Mouse (Mus musculus): ENCODE measurements around the gene Nek10. TPM values are rescaled to one million over a fixed set of nuclear protein-coding genes. Genes with fewer than 3 reads are reported as not detected.

The Nek10 gene
- polyA plus RNA-seq, 1 experiment from 2014 or later = not detected

DNA sequence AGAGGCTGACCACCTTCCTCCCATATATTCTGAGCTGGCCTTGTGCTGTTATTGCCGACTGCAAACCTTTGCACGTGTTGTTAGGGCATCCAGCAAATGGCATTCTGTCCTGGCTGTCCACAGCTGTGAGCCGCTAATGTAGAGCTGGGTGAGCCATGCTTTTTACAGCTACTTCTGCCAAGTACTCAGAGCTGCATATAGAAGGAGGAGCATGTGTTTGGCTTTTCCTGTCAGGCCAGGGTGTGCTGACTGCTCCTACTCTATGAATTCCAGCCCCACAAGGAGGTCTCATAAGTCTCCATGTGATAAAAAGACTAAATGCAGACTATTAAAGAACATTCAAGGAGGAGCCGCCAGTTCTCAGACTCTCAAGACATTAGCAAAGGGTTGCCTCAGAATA, 34.4 kb downstream of the Nek10 start:
- Histone ChIP-seq H3K27me3 (ENCODE audit: insufficient read depth, poor library complexity, severe bottlenecking) (no peaks in the 10 kb centered on the region), H3K9me3 (no peaks in the 10 kb centered on the region), H3K36me3 (no peaks in the 10 kb centered on the region), H3K4me1 (no peaks in the 10 kb centered on the region), H3K4me3 (no peak overlapping the region), H3K27ac (no peak overlapping the region)
- DNase-seq (ENCODE audit: low spot score) = no peak
- 77% methylated on average over 4 of the region's 4 CpGs for WGBS

DNA sequence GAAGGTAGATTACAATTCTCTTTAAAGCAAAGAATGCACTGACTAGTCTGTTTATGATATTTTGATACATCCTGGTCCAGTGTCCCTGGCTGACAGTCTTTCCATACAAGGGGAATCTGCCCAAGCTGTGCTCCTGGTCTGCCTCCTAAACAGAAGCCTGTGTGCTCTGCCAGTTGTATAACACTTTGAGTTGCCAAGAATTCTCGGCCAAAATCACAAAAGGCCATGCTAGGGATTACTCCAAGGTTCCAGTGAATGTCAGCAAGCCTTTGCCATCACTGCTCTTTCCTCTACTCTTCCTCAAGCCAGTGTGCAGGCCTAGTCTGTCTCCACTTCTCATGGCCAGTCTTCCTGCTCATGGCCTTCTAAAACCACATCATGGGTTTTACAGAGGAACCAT, 34.9 kb downstream of the Nek10 start:
- no peak for DNase-seq (ENCODE audit: low spot score)
- no peak overlapping the region for H3K4me3 ChIP-seq
- 59% methylated on average over 1 of the region's 1 CpGs for WGBS
- H3K9me3 ChIP-seq = no peaks in the 10 kb centered on the region
- H3K36me3 ChIP-seq = no peaks in the 10 kb centered on the region
- H3K4me1 ChIP-seq = no peaks in the 10 kb centered on the region
- H3K27ac ChIP-seq = no peak overlapping the region
- H3K27me3 ChIP-seq (ENCODE audit: insufficient read depth, poor library complexity, severe bottlenecking) = no peaks in the 10 kb centered on the region

DNA sequence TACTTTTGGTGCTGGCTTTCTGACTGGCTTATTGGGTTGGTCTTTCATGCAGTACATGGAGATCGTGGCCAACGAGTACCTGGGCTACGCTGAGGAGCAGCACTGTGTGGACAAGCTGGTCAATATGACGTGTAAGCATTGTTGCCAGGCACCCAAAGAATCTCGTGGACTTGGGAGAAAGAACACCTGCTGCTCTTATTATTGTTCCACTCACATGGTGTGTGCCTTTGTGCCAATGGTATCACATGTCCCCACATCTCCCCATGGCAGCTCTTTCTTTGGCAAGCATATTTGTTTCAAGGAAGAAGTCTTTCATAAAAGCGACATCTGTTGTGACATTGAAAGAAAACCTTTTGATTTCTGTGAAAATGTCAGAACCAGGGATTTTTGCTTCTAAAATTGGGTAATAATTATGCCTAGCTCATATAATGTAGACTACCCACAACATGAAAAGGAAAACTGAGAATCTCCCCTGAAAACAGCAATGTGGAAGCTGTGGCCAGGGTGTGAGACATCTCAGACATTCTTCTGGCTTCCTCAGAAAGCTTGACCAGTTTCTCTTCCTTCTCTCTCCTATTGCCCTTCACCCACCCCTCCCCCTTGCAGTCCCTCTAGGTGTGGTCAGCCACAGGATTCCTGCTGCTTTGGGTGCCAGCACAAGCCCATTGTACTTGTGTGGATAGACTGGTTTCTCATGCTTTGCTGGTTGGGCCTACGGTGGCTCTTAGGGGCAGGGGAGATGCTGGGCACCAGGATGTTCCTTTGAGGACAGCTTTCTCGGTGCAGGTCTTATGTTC, 39.7 kb downstream of the Nek10 start:
- Histone ChIP-seq H3K4me1 (no peaks in the 10 kb centered on the region), H3K4me3 (no peak overlapping the region), H3K27ac (no peak overlapping the region), H3K27me3 (ENCODE audit: insufficient read depth, poor library complexity, severe bottlenecking) (no peaks in the 10 kb centered on the region), H3K9me3 (no peaks in the 10 kb centered on the region), H3K36me3 (no peaks in the 10 kb centered on the region)
- no peak for DNase-seq (ENCODE audit: low spot score)
- WGBS = 78% methylated on average over 8 of the region's 8 CpGs

DNA sequence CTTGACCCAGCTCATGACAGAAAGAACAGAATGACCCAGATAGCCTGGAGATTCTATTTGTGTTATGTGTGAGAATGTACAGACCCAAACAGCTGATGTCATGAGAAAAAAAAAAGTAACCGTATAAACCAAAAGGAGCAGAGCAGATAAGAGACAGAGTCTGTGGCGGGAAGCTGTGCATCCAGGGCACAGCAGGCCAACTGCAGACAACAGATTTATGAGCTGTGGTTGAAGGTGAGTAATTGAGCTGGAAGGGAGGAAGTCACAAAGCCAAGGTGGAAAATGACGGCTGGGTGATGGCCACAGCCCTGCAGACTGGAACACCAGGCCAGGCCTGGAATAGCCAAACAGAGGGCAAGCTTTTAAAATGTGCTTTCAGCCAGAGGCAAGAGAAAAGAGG, 49.6 kb downstream of the Nek10 start:
- no peaks in the 10 kb centered on the region for H3K9me3 ChIP-seq
- H3K27ac ChIP-seq = no peak overlapping the region
- H3K36me3 ChIP-seq = no peaks in the 10 kb centered on the region
- peaks cover 5% of the 10 kb centered on the region; the same call in 1 of the 2 replicates for H3K4me1 ChIP-seq
- DNase-seq (ENCODE audit: low spot score) = no peak
- WGBS = 14% methylated on average over 3 of the region's 3 CpGs
- no peak overlapping the region for H3K4me3 ChIP-seq
- H3K27me3 ChIP-seq (ENCODE audit: insufficient read depth, poor library complexity, severe bottlenecking) = no peaks in the 10 kb centered on the region

DNA sequence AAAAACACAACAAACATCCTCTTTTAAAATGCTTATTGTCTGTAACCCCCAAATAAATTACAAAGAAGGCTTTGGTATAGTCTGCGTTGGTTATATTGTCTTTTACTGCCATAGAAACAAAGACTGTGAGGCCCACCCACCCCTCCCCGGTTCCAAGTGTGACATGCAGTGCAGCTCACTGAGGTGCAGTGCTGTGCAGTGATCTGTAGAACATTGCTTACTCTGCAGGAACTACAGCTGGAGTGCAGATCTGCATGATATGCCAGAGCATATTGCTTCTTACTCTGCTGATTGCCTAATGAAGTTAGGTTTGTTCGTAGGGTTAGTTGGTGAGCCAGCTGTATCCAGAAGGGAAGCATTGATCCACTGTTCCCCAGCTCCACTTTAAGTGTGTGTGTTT, 57.1 kb downstream of the Nek10 start:
- Histone ChIP-seq H3K36me3 (no peaks in the 10 kb centered on the region), H3K4me1 (no peaks in the 10 kb centered on the region), H3K27ac (no peak overlapping the region), H3K9me3 (no peaks in the 10 kb centered on the region), H3K4me3 (no peak overlapping the region), H3K27me3 (ENCODE audit: insufficient read depth, poor library complexity, severe bottlenecking) (no peaks in the 10 kb centered on the region)
- WGBS = 75% methylated on average over 3 of the region's 3 CpGs
- DNase-seq (ENCODE audit: low spot score) = no peak

DNA sequence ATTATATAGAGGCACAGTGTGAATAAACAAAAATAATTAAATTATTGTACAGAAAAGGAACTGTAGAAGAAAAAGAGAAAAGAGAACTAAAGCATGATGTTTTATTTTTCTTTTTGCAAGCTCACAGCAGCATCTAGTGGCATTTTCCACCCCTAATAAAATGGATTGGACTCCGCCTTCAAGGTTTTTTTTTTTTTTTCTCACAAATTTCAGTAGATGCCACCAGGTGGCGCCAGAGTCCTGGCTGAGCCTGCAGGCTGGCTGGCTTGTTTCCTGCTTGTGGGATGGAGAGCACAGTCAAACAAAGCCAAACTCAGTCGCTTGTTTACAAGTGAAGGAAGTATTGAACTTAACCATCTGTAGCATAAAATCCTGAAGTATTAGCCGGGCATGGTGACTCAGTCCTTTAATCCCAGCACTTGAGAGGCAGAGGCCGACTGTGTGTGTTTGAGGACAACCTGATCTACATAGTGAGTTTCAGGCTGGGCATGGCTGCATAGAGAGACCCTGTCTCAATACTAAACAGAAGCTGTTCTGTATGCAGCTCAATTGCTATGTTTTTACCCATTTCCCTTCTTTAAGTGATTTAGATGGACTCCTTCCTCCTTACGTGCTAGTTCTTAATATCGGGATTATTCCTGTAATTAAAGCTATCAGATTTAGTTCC, 60.6 kb downstream of the Nek10 start:
- DNase-seq (ENCODE audit: low spot score) = peak; percentile 80
- H3K36me3 ChIP-seq = no peaks in the 10 kb centered on the region
- H3K27me3 ChIP-seq (ENCODE audit: insufficient read depth, poor library complexity, severe bottlenecking) = no peaks in the 10 kb centered on the region
- no peaks in the 10 kb centered on the region for H3K9me3 ChIP-seq
- peak overlapping the region; percentile 62; the same call in 1 of the 2 replicates for H3K27ac ChIP-seq
- 30% methylated on average over 7 of the region's 7 CpGs for WGBS
- no peak overlapping the region for H3K4me3 ChIP-seq
- no peaks in the 10 kb centered on the region for H3K4me1 ChIP-seq

DNA sequence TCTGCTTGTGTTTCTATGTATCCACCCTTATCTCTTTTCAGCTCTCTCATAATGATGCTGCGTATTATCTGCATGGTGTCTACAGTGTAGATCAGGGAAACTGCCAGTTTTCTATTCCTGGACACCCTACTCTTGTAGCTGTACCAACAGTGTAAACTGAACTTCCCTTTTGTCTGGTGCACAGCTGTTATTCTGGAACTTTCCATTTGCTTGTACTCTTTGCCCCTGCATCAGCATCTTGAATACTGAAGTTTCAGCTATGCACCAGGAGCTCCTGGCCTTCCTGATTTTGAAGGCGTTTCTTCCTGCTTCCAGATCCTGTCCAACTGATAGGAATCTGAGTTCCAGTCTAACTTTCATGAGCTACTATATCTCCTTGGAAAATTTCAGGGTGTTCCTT, 66.0 kb downstream of the Nek10 start:
- Histone ChIP-seq H3K36me3 (no peaks in the 10 kb centered on the region), H3K4me1 (peaks cover 6% of the 10 kb centered on the region; the same call in 1 of the 2 replicates), H3K27me3 (ENCODE audit: insufficient read depth, poor library complexity, severe bottlenecking) (no peaks in the 10 kb centered on the region), H3K27ac (no peak overlapping the region), H3K4me3 (no peak overlapping the region), H3K9me3 (no peaks in the 10 kb centered on the region)
- DNase-seq (ENCODE audit: low spot score) = no peak
- 76% methylated on average over 2 of the region's 2 CpGs for WGBS

DNA sequence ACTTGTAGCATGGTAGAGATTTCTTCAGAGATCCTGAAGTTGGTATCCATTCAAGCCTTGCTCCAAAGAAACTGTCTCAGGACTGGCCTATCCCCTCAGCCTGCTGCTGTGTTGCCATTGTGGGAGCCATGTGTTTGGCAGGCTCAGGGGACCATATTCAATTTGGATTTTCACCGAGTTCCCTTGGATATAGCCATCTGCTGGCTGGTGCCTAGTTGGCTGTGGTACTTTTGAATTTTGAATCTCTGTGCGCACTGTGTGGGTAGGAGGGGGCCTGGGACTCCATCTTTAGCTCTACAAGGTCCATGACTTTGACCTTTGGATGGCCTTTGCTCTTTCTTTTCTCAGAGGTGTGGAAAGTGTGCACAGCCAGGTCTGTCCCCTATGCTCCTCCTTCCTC, 66.8 kb downstream of the Nek10 start:
- H3K9me3 ChIP-seq = no peaks in the 10 kb centered on the region
- no peak overlapping the region for H3K4me3 ChIP-seq
- H3K4me1 ChIP-seq = peaks cover 6% of the 10 kb centered on the region; the same call in 1 of the 2 replicates
- DNase-seq (ENCODE audit: low spot score) = no peak
- H3K27me3 ChIP-seq (ENCODE audit: insufficient read depth, poor library complexity, severe bottlenecking) = no peaks in the 10 kb centered on the region
- no peaks in the 10 kb centered on the region for H3K36me3 ChIP-seq
- WGBS = 83% methylated on average over 2 of the region's 2 CpGs
- H3K27ac ChIP-seq = no peak overlapping the region

DNA sequence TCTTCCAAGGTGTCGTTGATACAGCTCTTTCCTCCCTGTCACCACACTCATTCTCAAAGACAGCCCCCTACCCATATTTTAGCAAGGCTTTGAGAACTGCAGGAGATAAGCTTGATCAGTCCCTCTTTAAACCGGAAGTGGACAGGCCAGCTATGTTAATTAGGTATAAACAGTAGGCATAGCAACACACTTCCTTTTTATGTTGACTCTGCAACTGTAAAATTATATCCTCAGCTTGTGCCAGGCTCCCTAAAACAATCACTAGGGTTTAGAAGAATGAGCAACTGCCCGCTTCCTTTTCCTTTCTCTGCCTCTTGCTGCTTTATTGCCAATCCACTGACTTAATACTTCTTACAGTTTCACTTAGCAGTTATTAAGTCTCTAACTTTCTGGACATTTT, 67.2 kb downstream of the Nek10 start:
- DNase-seq (ENCODE audit: low spot score) = no peak
- H3K9me3 ChIP-seq = no peaks in the 10 kb centered on the region
- no peak overlapping the region for H3K27ac ChIP-seq
- peaks cover 6% of the 10 kb centered on the region; the same call in 1 of the 2 replicates for H3K4me1 ChIP-seq
- WGBS = 54% methylated on average over 3 of the region's 3 CpGs
- no peaks in the 10 kb centered on the region for H3K27me3 ChIP-seq (ENCODE audit: insufficient read depth, poor library complexity, severe bottlenecking)
- H3K36me3 ChIP-seq = no peaks in the 10 kb centered on the region
- no peak overlapping the region for H3K4me3 ChIP-seq

DNA sequence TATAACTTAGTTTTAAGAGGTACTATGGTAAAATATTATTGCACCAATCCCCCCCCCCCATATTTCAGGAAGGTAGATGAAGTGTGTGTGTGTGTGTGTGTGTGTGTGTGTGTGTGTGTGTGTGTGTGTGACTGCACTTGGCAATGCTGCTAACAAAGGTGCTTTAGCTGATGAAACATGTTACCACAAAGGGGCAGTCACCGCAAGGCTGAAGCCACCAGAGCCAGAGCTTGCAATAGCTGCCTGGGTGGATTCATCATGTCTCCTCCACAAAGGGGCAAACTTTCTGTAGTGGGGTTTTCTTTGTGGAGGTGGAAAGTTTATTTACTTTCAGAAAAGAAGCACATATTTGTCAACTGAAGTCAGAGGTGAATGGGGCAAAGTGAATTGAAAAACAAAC, 67.9 kb downstream of the Nek10 start:
- Histone ChIP-seq H3K4me1 (peaks cover 6% of the 10 kb centered on the region; the same call in 1 of the 2 replicates), H3K9me3 (no peaks in the 10 kb centered on the region), H3K27me3 (ENCODE audit: insufficient read depth, poor library complexity, severe bottlenecking) (no peaks in the 10 kb centered on the region), H3K27ac (no peak overlapping the region), H3K4me3 (no peak overlapping the region), H3K36me3 (no peaks in the 10 kb centered on the region)
- WGBS = 84% methylated on average over 1 of the region's 1 CpGs
- no peak for DNase-seq (ENCODE audit: low spot score)

DNA sequence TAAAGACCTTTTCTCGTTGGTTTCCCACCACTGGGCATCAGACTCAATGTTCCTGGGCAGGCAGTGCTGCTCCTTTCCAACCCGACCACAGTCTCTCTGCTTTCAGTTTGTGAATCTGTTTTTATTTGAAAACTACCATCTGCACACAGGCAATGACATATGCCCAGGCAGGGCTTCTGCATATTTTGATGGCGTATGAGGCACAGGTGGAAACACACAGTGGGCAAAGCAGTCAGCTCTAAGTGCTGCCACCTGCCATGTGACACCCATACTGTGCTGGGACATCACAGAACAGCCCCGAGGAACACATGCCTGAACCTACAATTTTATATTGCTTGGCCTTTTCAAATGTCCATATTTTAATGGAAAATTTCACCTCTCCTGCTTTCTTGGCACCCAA, 68.5 kb downstream of the Nek10 start:
- DNase-seq (ENCODE audit: low spot score) = no peak
- Histone ChIP-seq H3K27ac (no peak overlapping the region), H3K27me3 (ENCODE audit: insufficient read depth, poor library complexity, severe bottlenecking) (no peaks in the 10 kb centered on the region), H3K36me3 (no peaks in the 10 kb centered on the region), H3K9me3 (no peaks in the 10 kb centered on the region), H3K4me3 (no peak overlapping the region), H3K4me1 (peaks cover 6% of the 10 kb centered on the region; the same call in 1 of the 2 replicates)
- 71% methylated on average over 4 of the region's 4 CpGs for WGBS

DNA sequence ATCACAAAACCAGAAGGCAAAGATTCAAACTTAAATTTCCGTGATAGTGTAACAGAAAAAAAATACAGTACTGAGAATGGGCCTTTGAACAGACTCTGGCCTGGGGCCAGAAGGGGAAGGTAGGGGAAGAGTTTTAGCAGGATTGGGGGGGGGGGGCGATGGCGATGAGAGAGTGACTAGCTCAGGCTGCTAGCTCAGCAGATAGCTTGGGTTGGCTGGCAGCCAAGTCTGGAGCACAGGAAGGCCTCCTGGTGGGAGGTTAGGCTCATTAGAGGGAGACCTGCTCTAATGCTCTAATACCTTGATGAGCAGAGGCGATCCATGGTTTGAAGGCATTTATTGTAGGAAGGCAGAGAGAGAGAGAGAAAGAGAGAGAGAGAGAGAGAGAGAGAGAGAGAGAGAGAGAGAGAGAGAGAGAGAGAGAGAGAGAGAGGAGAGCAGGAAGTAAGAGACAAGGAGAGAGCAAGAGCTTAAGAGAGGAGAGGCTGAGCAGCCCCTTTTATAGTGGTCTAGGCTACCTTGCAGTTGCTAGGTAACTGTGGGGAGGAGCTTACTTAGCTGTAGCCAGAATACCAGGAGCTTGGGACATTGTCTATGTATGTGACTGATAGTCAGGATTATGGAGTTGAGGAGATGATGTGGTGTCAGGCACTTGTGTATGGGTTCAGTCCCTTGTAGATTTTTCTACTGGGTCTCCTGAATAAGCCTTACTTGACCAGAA, 90.9 kb downstream of the Nek10 start:
- Histone ChIP-seq H3K4me3 (no peak overlapping the region), H3K36me3 (no peaks in the 10 kb centered on the region), H3K27me3 (ENCODE audit: insufficient read depth, poor library complexity, severe bottlenecking) (no peaks in the 10 kb centered on the region), H3K4me1 (peaks cover 7% of the 10 kb centered on the region), H3K9me3 (no peaks in the 10 kb centered on the region), H3K27ac (no peak overlapping the region)
- 26% methylated on average over 4 of the region's 4 CpGs for WGBS
- DNase-seq (ENCODE audit: low spot score) = peak; percentile 78

DNA sequence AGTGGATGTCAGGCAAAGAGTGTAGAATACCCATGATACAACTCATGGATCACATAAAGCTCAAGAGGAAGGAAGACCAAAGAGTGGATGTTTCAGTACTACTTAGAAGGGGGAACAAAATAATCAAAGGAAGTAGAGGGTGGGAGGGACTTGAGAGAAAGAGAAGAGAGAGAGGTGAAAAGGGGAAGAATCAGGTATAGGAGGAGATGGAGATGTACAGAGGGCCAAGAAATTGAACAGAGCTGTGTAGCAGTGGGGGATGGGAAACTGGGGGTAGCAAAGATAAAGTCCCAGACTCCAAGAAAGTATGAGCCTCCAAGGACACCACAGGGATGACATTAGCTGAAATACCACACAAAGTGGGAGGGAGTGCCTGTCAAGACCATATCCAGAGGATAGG, 91.6 kb downstream of the Nek10 start:
- Histone ChIP-seq H3K4me3 (no peak overlapping the region), H3K27ac (no peak overlapping the region), H3K9me3 (no peaks in the 10 kb centered on the region), H3K27me3 (ENCODE audit: insufficient read depth, poor library complexity, severe bottlenecking) (no peaks in the 10 kb centered on the region), H3K4me1 (peaks cover 7% of the 10 kb centered on the region), H3K36me3 (no peaks in the 10 kb centered on the region)
- no peak for DNase-seq (ENCODE audit: low spot score)

All from heart, embryonic 10.5 days (tissue).